Mouse (Mus musculus): ENCODE measurements at regions not wholly inside any gene's neighbourhood (a gene's known extent, or its start where the extent isn't known, plus 50 kb on each side); places are given as distances from the start of the nearest gene placed in this dataset.

DNA sequence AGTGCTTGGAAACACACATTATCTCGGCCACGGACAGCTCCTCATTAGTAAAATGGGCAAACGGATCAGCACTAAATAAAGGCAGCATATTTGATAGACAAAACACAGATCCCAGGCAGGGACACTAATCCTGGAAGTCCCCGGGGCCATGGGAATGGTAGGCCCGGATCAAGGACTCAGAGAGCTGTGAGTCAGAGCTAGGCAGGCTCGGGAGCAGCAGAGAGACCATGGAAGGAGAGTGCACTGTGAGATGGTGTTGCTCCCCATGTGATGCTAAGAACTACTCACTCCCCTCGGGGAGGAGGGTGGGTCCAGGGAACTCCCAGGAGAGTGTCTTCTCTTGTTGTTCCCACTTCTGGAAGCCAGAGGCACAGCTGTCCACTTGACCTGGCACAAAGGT is 126.6 kb downstream of the Vegfa start:
- Histone ChIP-seq H3K27ac (no peak overlapping the region), H3K4me3 (no peak overlapping the region), H3K36me3 (no peaks in the 10 kb centered on the region), H3K9me3 (replicated peaks) (no peaks in the 10 kb centered on the region), H3K4me1 (peaks cover 6% of the 10 kb centered on the region; the same call in 1 of the 2 replicates), H3K27me3 (0 out of 2 replicates have a peak, but pooled peaks cover 7% of the 10 kb centered on the region), H3K4me2 (replicated peaks) (no peak overlapping the region), H3K9ac (no peak overlapping the region)
- 69% methylated on average over 7 of the region's 7 CpGs for WGBS
- no peak for ATAC-seq (ENCODE audit: low FRiP score)

GRCm38 (mm10) chr17:45904251-45904650 is 127.9 kb downstream of the Vegfa start:
- ATAC-seq (ENCODE audit: low FRiP score), result no peak
- WGBS, result 73% methylated on average over 4 of the region's 4 CpGs
- 0 out of 2 replicates have a peak, but pooled peaks cover 7% of the 10 kb centered on the region for H3K27me3 ChIP-seq

DNA sequence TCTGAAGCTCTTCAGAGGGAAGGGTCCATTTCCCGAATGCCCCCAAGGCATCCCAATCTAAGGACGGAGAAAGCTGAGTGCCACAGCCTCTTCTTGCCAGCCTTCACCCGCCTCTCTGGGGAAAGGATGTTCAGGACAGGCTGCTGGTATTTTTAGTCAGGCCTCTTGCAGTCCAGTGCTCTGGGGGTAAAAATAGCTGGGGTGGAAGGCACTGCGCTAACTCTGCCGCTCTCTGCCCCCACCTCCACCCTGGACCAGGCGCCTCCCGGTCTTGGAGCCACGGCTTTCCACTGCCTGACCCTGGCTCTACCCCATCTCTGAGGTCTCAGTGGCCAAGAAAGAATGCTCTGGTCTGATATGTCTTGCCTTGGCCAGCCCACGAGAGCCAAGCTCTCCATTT is 128.9 kb downstream of the Vegfa start:
- ATAC-seq (ENCODE audit: low FRiP score), result no peak
- 94% methylated on average over 9 of the region's 9 CpGs for WGBS

More at GRCm38 (mm10) chr17:45904251-45904650, 127.9 kb downstream of the Vegfa start:
- no peak overlapping the region for H3K4me2 ChIP-seq (replicated peaks)
- 0 out of 2 replicates have a peak, but pooled peaks cover 3% of the 10 kb centered on the region for H3K9me3 ChIP-seq (replicated peaks)
- peaks cover 6% of the 10 kb centered on the region; the same call in 1 of the 2 replicates for H3K4me1 ChIP-seq
- no peak overlapping the region for H3K9ac ChIP-seq
- no peak overlapping the region for H3K27ac ChIP-seq
- no peak overlapping the region for H3K4me3 ChIP-seq
- no peaks in the 10 kb centered on the region for H3K36me3 ChIP-seq

DNA sequence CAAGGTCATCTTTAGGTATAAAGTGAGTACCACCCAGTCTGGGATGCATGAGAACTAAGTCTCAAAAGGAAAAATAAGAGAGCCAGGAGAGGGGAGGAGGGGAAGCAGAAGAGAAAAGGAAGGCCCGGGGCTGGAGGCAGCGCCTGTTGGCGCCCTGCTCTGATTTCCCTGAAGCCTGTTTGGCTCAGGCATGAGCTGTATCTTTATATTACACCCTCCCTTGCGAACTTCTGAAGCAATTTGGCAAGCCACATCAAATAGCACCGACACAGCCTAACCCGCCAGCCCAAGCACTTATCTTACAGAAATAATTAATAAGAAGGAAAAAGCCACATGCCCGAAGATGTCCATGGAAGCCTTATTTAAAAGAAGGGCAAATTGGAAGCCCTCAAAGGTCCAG is 129.5 kb downstream of the Vegfa start:
- no peak overlapping the region for H3K4me2 ChIP-seq (replicated peaks)
- H3K36me3 ChIP-seq, result no peaks in the 10 kb centered on the region
- WGBS, result 97% methylated on average over 7 of the region's 7 CpGs
- 0 out of 2 replicates have a peak, but pooled peaks cover 4% of the 10 kb centered on the region for H3K27me3 ChIP-seq
- H3K9me3 ChIP-seq (replicated peaks), result 0 out of 2 replicates have a peak, but pooled peaks cover 3% of the 10 kb centered on the region
- H3K9ac ChIP-seq, result no peak overlapping the region
- peaks cover 1% of the 10 kb centered on the region; the same call in 1 of the 2 replicates for H3K4me1 ChIP-seq
- no peak overlapping the region for H3K4me3 ChIP-seq
- no peak for ATAC-seq (ENCODE audit: low FRiP score)
- no peak overlapping the region for H3K27ac ChIP-seq

More for the DNA sequence above, 128.9 kb downstream of the Vegfa start:
- no peaks in the 10 kb centered on the region for H3K36me3 ChIP-seq
- H3K9ac ChIP-seq, result no peak overlapping the region
- 0 out of 2 replicates have a peak, but pooled peaks cover 4% of the 10 kb centered on the region for H3K27me3 ChIP-seq
- no peak overlapping the region for H3K4me2 ChIP-seq (replicated peaks)
- H3K9me3 ChIP-seq (replicated peaks), result 0 out of 2 replicates have a peak, but pooled peaks cover 3% of the 10 kb centered on the region
- no peak overlapping the region for H3K4me3 ChIP-seq
- peaks cover 6% of the 10 kb centered on the region; the same call in 1 of the 2 replicates for H3K4me1 ChIP-seq
- H3K27ac ChIP-seq, result no peak overlapping the region

DNA sequence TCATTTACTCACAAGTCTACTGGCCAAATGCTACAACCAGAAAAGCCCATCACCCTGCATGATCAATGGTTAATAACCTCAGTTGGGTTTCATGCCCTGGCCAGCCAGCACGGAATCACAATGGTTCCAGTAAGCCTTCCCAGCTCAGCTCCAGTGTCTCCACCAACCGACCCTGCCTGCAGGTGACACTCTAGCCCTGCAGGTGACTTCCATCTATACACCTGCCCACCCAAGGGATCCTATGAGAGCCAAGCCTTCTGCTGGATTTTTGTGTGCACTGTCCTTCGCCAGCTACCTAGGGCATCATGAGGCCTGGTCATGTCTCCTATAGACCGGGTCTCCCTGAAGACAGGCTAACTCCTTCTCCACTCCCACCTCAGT is 135.3 kb downstream of the Vegfa start:
- H3K9me3 ChIP-seq (replicated peaks), result 0 out of 2 replicates have a peak, but pooled peaks cover 3% of the 10 kb centered on the region
- H3K36me3 ChIP-seq, result no peaks in the 10 kb centered on the region
- H3K4me2 ChIP-seq (replicated peaks), result no peak overlapping the region
- no peak for ATAC-seq (ENCODE audit: low FRiP score)
- peaks cover 12% of the 10 kb centered on the region for H3K4me1 ChIP-seq
- no peaks in the 10 kb centered on the region for H3K27me3 ChIP-seq
- no peak overlapping the region for H3K27ac ChIP-seq
- no peak overlapping the region for H3K9ac ChIP-seq
- 57% methylated on average over 4 of the region's 4 CpGs for WGBS
- no peak overlapping the region for H3K4me3 ChIP-seq

- ATAC-seq (ENCODE audit: low FRiP score), result no peak
- Histone ChIP-seq H3K9ac (no peak overlapping the region), H3K27me3 (no peaks in the 10 kb centered on the region), H3K4me2 (replicated peaks) (no peak overlapping the region), H3K9me3 (replicated peaks) (0 out of 2 replicates have a peak, but pooled peaks cover 3% of the 10 kb centered on the region), H3K4me1 (peaks cover 12% of the 10 kb centered on the region), H3K36me3 (no peaks in the 10 kb centered on the region), H3K27ac (0 out of 2 replicates have a peak overlapping the region, but pooled peaks have one; percentile 19), H3K4me3 (no peak overlapping the region)
- 44% methylated on average over 12 of the region's 12 CpGs for WGBS
Measured at GRCm38 (mm10) chr17:45896142-45896921, 135.8 kb downstream of the Vegfa start.

GRCm38 (mm10) chr17:45894166-45894565 is 138.0 kb downstream of the Vegfa start:
- 85% methylated on average over 5 of the region's 5 CpGs for WGBS

DNA sequence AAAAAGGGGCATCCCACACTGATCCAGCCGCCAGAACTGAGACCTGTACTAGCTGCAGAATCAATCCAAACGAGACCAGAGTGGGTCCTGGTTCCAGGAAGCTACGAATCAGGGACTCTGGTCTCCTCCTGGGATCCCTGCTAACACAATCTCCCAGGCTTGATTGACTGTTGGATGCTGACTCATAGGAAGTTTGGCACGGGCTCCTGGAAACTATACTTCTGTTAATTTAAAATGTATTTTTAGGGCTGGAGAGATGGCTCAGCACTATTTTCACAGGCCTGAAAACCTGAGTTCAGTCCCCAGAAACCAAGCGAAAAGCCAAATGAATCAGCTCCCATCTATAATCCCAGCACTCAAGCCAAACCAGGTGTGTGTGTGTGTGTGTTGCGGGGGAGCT is 138.5 kb downstream of the Vegfa start:
- H3K4me1 ChIP-seq, result peaks cover 14% of the 10 kb centered on the region
- H3K27ac ChIP-seq, result no peak overlapping the region
- ATAC-seq (ENCODE audit: low FRiP score), result no peak
- H3K9me3 ChIP-seq (replicated peaks), result no peaks in the 10 kb centered on the region
- H3K36me3 ChIP-seq, result no peaks in the 10 kb centered on the region
- 84% methylated on average over 6 of the region's 6 CpGs for WGBS
- no peaks in the 10 kb centered on the region for H3K27me3 ChIP-seq
- H3K4me3 ChIP-seq, result no peak overlapping the region
- H3K9ac ChIP-seq, result no peak overlapping the region
- no peak overlapping the region for H3K4me2 ChIP-seq (replicated peaks)

More at GRCm38 (mm10) chr17:45894166-45894565, 138.0 kb downstream of the Vegfa start:
- Histone ChIP-seq H3K9me3 (replicated peaks) (no peaks in the 10 kb centered on the region), H3K4me1 (peaks cover 12% of the 10 kb centered on the region), H3K27me3 (no peaks in the 10 kb centered on the region), H3K4me3 (no peak overlapping the region), H3K9ac (no peak overlapping the region), H3K36me3 (no peaks in the 10 kb centered on the region), H3K4me2 (replicated peaks) (no peak overlapping the region), H3K27ac (no peak overlapping the region)
- ATAC-seq (ENCODE audit: low FRiP score), result no peak

DNA sequence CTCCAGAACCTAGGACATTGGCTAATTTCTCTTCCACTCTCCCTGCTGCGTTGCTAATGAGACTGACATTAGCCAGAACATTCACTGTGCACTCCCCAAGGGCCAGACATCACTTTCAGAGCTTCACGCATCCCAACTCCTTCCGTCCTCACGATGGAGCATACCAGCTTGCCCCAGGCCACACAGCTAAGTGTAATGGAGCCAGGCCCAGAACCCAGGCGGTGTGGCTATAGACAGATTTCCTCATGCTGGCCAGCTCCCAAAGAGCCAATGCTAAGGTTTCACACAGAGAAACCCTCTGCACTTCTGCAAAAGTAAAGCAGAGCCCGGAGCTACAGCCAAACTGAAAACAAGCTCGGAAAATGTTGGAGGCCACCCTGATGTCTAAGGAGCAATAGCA is 139.1 kb downstream of the Vegfa start:
- no peaks in the 10 kb centered on the region for H3K27me3 ChIP-seq
- peaks cover 16% of the 10 kb centered on the region for H3K4me1 ChIP-seq
- WGBS, result 71% methylated on average over 7 of the region's 7 CpGs
- ATAC-seq (ENCODE audit: low FRiP score), result no peak
- H3K27ac ChIP-seq, result no peak overlapping the region
- H3K9ac ChIP-seq, result no peak overlapping the region
- no peak overlapping the region for H3K4me2 ChIP-seq (replicated peaks)
- no peaks in the 10 kb centered on the region for H3K9me3 ChIP-seq (replicated peaks)
- H3K36me3 ChIP-seq, result no peaks in the 10 kb centered on the region
- no peak overlapping the region for H3K4me3 ChIP-seq

- H3K9ac ChIP-seq, result no peak overlapping the region
- peaks cover 11% of the 10 kb centered on the region; the same call in 1 of the 2 replicates for H3K27me3 ChIP-seq
- H3K27ac ChIP-seq, result no peak overlapping the region
- peaks cover 17% of the 10 kb centered on the region for H3K4me1 ChIP-seq
- no peak for ATAC-seq (ENCODE audit: low FRiP score)
- H3K4me3 ChIP-seq, result no peak overlapping the region
- H3K4me2 ChIP-seq (replicated peaks), result no peak overlapping the region
- H3K9me3 ChIP-seq (replicated peaks), result no peaks in the 10 kb centered on the region
- no peaks in the 10 kb centered on the region for H3K36me3 ChIP-seq
- WGBS, result 60% methylated on average over 8 of the region's 8 CpGs
Measured at GRCm38 (mm10) chr17:45889451-45889850, 142.7 kb downstream of the Vegfa start.

DNA sequence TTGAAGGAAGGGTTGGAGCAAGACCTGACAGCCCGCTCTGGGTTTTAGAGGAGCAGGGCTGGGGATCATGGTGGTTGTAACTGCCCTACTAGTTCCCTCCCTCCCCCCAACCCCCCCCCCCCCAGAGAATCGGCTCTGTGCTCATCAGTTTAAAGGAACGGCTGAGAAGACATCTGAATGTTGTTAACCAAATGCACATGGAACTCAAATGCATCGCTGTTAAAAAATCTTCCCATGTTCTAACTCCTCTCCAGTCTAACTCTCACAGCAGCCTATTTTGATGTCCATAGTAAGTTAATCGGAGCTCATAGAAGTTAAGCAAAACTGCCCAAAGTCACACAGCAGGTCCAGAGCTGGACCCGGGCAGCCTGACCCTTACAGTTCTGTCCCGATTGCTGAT is 143.1 kb downstream of the Vegfa start:
- H3K4me3 ChIP-seq, result no peak overlapping the region
- peaks cover 11% of the 10 kb centered on the region; the same call in 1 of the 2 replicates for H3K27me3 ChIP-seq
- H3K4me2 ChIP-seq (replicated peaks), result no peak overlapping the region
- H3K9me3 ChIP-seq (replicated peaks), result no peaks in the 10 kb centered on the region
- 74% methylated on average over 7 of the region's 7 CpGs for WGBS
- H3K4me1 ChIP-seq, result peaks cover 17% of the 10 kb centered on the region
- H3K9ac ChIP-seq, result no peak overlapping the region
- ATAC-seq (ENCODE audit: low FRiP score), result no peak
- no peak overlapping the region for H3K27ac ChIP-seq
- H3K36me3 ChIP-seq, result no peaks in the 10 kb centered on the region

DNA sequence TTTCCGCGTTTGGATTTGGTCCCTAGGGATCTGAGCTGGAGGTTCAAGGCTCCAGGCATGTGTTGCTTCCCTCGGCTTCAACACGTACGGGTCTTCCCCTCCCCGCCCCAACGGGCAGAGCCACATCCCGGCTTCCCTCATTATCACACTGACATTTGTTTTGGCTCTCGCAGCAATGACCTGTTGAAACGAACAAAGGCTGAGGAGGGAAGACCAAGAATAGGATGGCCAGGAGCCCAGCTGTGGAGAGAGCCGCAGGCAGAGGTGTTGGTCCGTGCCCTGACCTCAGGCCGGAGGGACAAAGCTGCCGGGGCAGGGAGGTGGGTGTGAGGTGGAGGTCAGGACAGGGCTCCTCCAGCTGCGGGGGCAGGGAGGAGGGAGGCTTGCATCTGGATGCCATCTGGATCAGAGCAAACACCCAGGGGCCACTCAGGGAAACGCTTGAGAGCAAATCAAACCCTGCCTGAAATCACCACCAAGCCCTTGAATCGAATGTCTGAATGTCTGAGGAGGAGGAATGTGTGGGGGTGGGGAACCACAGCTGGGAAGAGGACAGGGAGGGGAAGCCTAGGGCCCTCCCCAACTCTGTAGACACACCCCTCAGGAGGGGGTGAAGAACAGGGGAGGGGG is 145.6 kb downstream of the Vegfa start:
- WGBS, result 3% methylated on average over 17 of the region's 17 CpGs
- no peaks in the 10 kb centered on the region for H3K9me3 ChIP-seq (replicated peaks)
- no peaks in the 10 kb centered on the region for H3K36me3 ChIP-seq
- H3K4me2 ChIP-seq (replicated peaks), result peak overlapping the region; percentile 15
- H3K4me3 ChIP-seq, result no peak overlapping the region
- 0 out of 2 replicates have a peak overlapping the region, but pooled peaks have one; percentile 5 for H3K9ac ChIP-seq
- H3K27me3 ChIP-seq, result peaks cover 11% of the 10 kb centered on the region; the same call in 1 of the 2 replicates
- no peak for ATAC-seq (ENCODE audit: low FRiP score)
- no peak overlapping the region for H3K27ac ChIP-seq
- peaks cover 14% of the 10 kb centered on the region for H3K4me1 ChIP-seq

All from hindbrain, embryonic 12.5 days (tissue).